Mouse (Mus musculus) left cerebral cortex, postnatal 14 days (tissue): Measurements from ENCODE around the gene Utp3. TPM values are rescaled to one million over a fixed set of nuclear protein-coding genes. Genes with fewer than 3 reads are reported as not detected.

Source experiments
- DNase-seq, 2 experiments: peaks; one replicate each; pipeline ENCODE4 v3.0.0; 2021 to 2022; ENCODE audit warnings: low spot score in 2 of 2, mixed read lengths in 1 of 2
- intact Hi-C: fragments of 180-260 bp; cut with DNase I; formaldehyde crosslinking; loops from one replicate; pipeline ENCODE4 v1.15.1; 2025
- total RNA-seq, 2 experiments: library from RNA; stranded (reverse); gene quantifications; 2 replicates each; pipeline ENCODE4 v1.2.3; 2021

Gene Utp3
- total RNA-seq, 2 experiments from 2014 or later = 24.8 to 25.6 TPM

DNA sequence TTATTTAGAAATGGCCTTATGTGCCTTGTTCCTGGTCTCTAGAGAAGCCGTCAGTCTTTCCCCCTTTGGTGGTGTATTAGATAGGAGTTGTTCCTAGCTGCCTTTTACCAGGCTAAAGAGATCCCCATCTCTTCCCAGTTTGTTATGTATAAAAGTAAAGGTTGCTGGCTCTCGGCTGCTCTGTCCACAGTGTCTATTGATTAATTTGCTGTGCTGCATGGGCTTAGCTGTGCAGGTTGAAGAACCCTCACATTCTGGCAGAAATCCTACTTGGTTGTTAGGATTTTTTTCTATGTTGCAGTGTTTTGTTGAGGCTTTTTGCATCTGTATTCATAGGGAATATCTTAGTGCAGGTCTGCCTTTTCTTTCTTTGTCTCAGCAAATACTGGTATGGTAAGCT lies 47.8 kb downstream of the Utp3 start:
- intact Hi-C loops = no loop called here
- no peak for DNase-seq

DNA sequence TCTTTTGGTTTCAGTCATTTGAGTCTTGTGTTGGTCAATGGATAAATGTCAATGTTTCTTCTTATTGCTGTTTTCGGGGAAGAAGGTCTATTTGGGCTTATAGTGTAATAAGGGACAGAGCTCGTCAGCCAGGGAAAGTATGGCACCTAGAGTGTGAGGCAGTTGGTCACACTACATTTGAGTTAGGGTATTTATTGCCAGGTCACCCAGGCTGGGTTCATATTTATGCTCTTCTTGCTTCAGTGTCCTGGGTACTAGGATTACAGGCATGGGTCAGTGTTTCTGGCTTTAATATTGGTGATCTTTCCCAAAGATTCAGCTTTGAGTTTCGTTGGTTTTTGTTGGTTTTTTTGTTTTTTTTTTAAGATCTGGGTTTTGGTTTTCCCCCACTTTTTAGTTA lies 48.5 kb downstream of the Utp3 start:
- no peak for DNase-seq
- intact Hi-C loops = no loop called here

DNA sequence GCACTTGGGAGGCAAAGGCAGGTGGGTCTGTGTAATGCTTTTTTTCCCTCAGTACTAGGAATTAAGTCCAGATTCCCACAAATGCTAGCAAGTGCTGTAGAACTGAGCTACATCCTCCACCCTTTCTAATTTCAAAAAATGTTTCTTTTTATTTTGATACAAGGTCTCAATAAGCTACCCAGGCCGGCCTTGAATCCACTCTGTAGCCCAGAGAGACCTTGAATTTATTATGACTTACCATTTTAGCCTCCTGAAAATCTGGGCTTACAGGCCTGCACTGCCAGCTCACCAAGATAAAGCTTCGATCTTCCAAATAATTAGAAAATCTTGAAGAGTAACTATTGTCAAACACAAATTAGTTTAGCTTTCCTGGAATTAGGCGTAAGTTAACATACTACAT lies 49.8 kb downstream of the Utp3 start:
- intact Hi-C loops = no loop called here
- DNase-seq = no peak

DNA sequence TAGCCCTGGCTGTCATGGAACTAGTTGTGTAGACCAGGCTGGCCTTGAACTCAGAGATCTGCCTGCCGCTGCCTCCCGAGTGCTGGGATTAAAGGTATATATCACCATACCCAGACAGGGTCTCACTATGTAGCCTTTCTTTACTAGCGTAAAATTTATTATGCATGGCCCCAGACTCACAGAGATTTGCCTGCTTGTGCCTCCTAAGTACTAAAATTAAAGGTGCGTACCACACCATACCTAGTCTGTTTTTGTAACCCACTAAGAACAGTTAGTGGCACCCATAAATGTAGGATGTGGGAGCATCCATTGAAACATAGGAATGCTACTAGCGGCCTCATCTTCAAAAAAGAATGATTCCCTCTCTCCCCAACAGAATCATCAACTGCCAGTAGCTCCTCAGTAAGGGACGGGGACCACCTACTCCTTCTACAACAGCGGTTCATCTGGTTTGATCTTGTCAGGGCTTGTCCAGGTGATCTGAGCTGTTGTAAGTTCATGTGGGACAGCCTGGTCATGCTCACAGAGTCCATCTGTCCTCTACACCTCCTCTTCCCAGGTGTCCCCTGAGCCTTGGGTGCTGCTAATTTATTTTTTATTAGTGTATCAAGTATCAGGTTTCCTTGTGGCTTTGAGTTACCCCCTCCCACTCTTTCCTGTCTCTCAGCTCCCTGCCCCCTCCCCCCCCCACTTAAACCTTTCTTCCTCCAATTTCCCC lies 50.5 kb downstream of the Utp3 start:
- no peak for DNase-seq

More for the DNA sequence above, 50.5 kb downstream of the Utp3 start:
- intact Hi-C loops = no loop called here

Other genes starting within 250 kb of the Utp3 start
- gene Prol1, start 237.2 kb upstream of the Utp3 start, total RNA-seq = not detected
- gene Amtn, start 178.4 kb upstream of the Utp3 start, total RNA-seq = not detected
- not detected for gene Ambn, start 98.5 kb upstream of the Utp3 start, total RNA-seq
- gene Enam, start 66.5 kb upstream of the Utp3 start, total RNA-seq = not detected
- gene Jchain, start 26.6 kb upstream of the Utp3 start, total RNA-seq = under 1 TPM; 0.20 to 0.34 TPM
- gene Rufy3, start 10.6 kb downstream of the Utp3 start, total RNA-seq = 100 to 1,000 TPM; 190 to 191 TPM
- gene Grsf1, start 121.7 kb downstream of the Utp3 start, total RNA-seq = 100 to 1,000 TPM in 1 of 2 experiments, 10 to 100 TPM in 1; 94.5 to 106 TPM
- 10 to 100 TPM; 30.8 to 32.8 TPM for gene Mob1b, start 166.4 kb downstream of the Utp3 start, total RNA-seq
- gene Dck, start 210.5 kb downstream of the Utp3 start, total RNA-seq = 10 to 100 TPM; 18.2 to 19.2 TPM